Mouse (Mus musculus): ENCODE measurements around the gene Gm14412. TPM values are rescaled to one million over a fixed set of nuclear protein-coding genes. Genes with fewer than 3 reads are reported as not detected.

Gene Gm14412
- polyA plus RNA-seq, 1 experiment = 0.05 TPM

Other genes starting within 250 kb of the Gm14412 start
- 0.05 TPM for gene Gm14401, start 250.0 kb downstream of the Gm14412 start, polyA plus RNA-seq (2012; fragmentation: generic; extraction: Trizol)
- gene Gm14410, start 117.9 kb downstream of the Gm14412 start, polyA plus RNA-seq (2012; fragmentation: generic; extraction: Trizol) = 7.3 TPM
- 0.04 TPM for gene Gm14409, start 57.3 kb downstream of the Gm14412 start, polyA plus RNA-seq (2012; fragmentation: generic; extraction: Trizol)
- gene Gm14418, start 74.0 kb upstream of the Gm14412 start, polyA plus RNA-seq (2012; fragmentation: generic; extraction: Trizol) = 1.1 TPM
- gene Zfp970, start 140.4 kb upstream of the Gm14412 start, polyA plus RNA-seq (2012; fragmentation: generic; extraction: Trizol) = 0.90 TPM
- 0.91 TPM for gene Gm14403, start 173.9 kb upstream of the Gm14412 start, polyA plus RNA-seq (2012; fragmentation: generic; extraction: Trizol)

All from C2C12 (cell line).